Mouse (Mus musculus) intestine, embryonic 16.5 days (tissue): ENCODE results near the gene Pax3. TPM values are rescaled to one million over a fixed set of nuclear protein-coding genes. Genes with fewer than 3 reads are reported as not detected.

Source experiments
- ATAC-seq: fragments of 200-750 bp; cut with Nextera tagmentation; 2 replicates; pipeline ENCODE4 v1.8.0; 2017; ENCODE audit warnings: moderate TSS enrichment, moderate library complexity
- H3K27ac ChIP-seq: fragments of 300-500 bp; sonication (generic); 2 replicates; pipeline ENCODE4 v1.5.1; 2014; ENCODE audit warnings: mild to moderate bottlenecking, low read length
- H3K27me3 ChIP-seq: fragments of 300-500 bp; sonication (generic); replicated peaks from 2 replicates; pipeline ENCODE4 v1.6.1; 2014; ENCODE audit warnings: low read length, control low read depth, mixed read lengths; ENCODE audit not compliant: control insufficient read depth, insufficient read depth
- H3K36me3 ChIP-seq: fragments of 300-500 bp; sonication (generic); 2 replicates; pipeline ENCODE4 v1.6.1; 2014; ENCODE audit warnings: low read length, control low read depth; ENCODE audit not compliant: control insufficient read depth, insufficient read depth
- H3K4me1 ChIP-seq: fragments of 300-500 bp; sonication (generic); 2 replicates; pipeline ENCODE4 v1.6.1; 2014; ENCODE audit warnings: low read length, control low read depth, mixed read lengths; ENCODE audit not compliant: control insufficient read depth, insufficient read depth
- H3K4me2 ChIP-seq: fragments of 300-500 bp; sonication (generic); 2 replicates; pipeline ENCODE4 v1.6.1; 2014; ENCODE audit warnings: low read depth, low read length, control low read depth
- H3K4me3 ChIP-seq: fragments of 300-500 bp; sonication (generic); 2 replicates; pipeline ENCODE4 v1.5.1; 2014; ENCODE audit warnings: mild to moderate bottlenecking, low read length
- H3K9ac ChIP-seq: fragments of 300-500 bp; sonication (generic); 2 replicates; pipeline ENCODE4 v1.6.1; 2014; ENCODE audit warnings: low read depth, low read length
- H3K9me3 ChIP-seq: fragments of 300-500 bp; sonication (generic); 2 replicates; pipeline ENCODE4 v1.6.1; 2016; ENCODE audit warnings: low read length, control low read depth; ENCODE audit not compliant: control insufficient read depth
- WGBS: fragments of 180-500 bp; shearing (Covaris S2); extraction: QIAGEN DNeasy Blood & Tissue Kit; methylation state at CpG from one replicate; pipeline ENCODE4 v1.1.7; 2014; 5-methylcytosine and 5-hydroxymethylcytosine counted together
- polyA plus RNA-seq: library from polyadenylated mRNA; unstranded; fragments of >200 nt; fragmentation: Nextera tagmentation; extraction: Ambion mirVana; gene quantifications from 2 replicates; pipeline ENCODE4 v1.2.1, GENCODE M21; 2015

Pax3 gene
- polyA plus RNA-seq, 1 experiment from 2014 or later = not detected

GRCm38 (mm10) chr1:78187122-78187787, 9.7 kb downstream of the Pax3 start:
- ATAC-seq = no peak
- H3K27me3 ChIP-seq = peaks cover 73% of the 10 kb centered on the region
- WGBS = 4% methylated on average over 8 of the region's 8 CpGs

GRCm38 (mm10) chr1:78182954-78183353, 14.0 kb downstream of the Pax3 start:
- ATAC-seq = no peak
- WGBS = 49% methylated on average over 5 of the region's 5 CpGs
- peaks cover 45% of the 10 kb centered on the region for H3K27me3 ChIP-seq

More at GRCm38 (mm10) chr1:78187122-78187787, 9.7 kb downstream of the Pax3 start:
- H3K27ac ChIP-seq = no peak overlapping the region
- peaks cover 5% of the 10 kb centered on the region for H3K4me1 ChIP-seq
- H3K36me3 ChIP-seq = no peaks in the 10 kb centered on the region
- no peak overlapping the region for H3K4me2 ChIP-seq
- no peaks in the 10 kb centered on the region for H3K9me3 ChIP-seq
- no peak overlapping the region for H3K4me3 ChIP-seq
- H3K9ac ChIP-seq = no peak overlapping the region

GRCm38 (mm10) chr1:78181882-78182281, 15.1 kb downstream of the Pax3 start:
- H3K27me3 ChIP-seq = peaks cover 47% of the 10 kb centered on the region
- H3K9me3 ChIP-seq = no peaks in the 10 kb centered on the region
- peak overlapping the region; percentile 28; the same call in 1 of the 2 replicates for H3K4me3 ChIP-seq
- H3K4me2 ChIP-seq = 0 out of 2 replicates have a peak overlapping the region, but pooled peaks have one; percentile 12
- WGBS = 12% methylated on average over 9 of the region's 9 CpGs
- no peak overlapping the region for H3K9ac ChIP-seq
- no peaks in the 10 kb centered on the region for H3K36me3 ChIP-seq
- H3K27ac ChIP-seq = no peak overlapping the region
- no peaks in the 10 kb centered on the region for H3K4me1 ChIP-seq
- no peak for ATAC-seq

More at GRCm38 (mm10) chr1:78182954-78183353, 14.0 kb downstream of the Pax3 start:
- Histone ChIP-seq H3K9ac (no peak overlapping the region), H3K4me1 (no peaks in the 10 kb centered on the region), H3K36me3 (no peaks in the 10 kb centered on the region), H3K9me3 (no peaks in the 10 kb centered on the region), H3K27ac (no peak overlapping the region), H3K4me2 (no peak overlapping the region), H3K4me3 (no peak overlapping the region)

- WGBS = 48% methylated on average over 6 of the region's 6 CpGs
- no peak overlapping the region for H3K27ac ChIP-seq
- no peak overlapping the region for H3K4me2 ChIP-seq
- no peaks in the 10 kb centered on the region for H3K9me3 ChIP-seq
- ATAC-seq = no peak
- H3K27me3 ChIP-seq = peaks cover 41% of the 10 kb centered on the region
- H3K36me3 ChIP-seq = no peaks in the 10 kb centered on the region
- H3K9ac ChIP-seq = no peak overlapping the region
- no peak overlapping the region for H3K4me3 ChIP-seq
- H3K4me1 ChIP-seq = no peaks in the 10 kb centered on the region
Observed at GRCm38 (mm10) chr1:78172334-78172733, 24.6 kb downstream of the Pax3 start.

- 37% methylated on average over 1 of the region's 1 CpGs for WGBS
- H3K9ac ChIP-seq = no peak overlapping the region
- ATAC-seq = no peak
- H3K4me3 ChIP-seq = no peak overlapping the region
- H3K36me3 ChIP-seq = no peaks in the 10 kb centered on the region
- no peak overlapping the region for H3K27ac ChIP-seq
- no peaks in the 10 kb centered on the region for H3K9me3 ChIP-seq
- no peak overlapping the region for H3K4me2 ChIP-seq
- no peaks in the 10 kb centered on the region for H3K4me1 ChIP-seq
- peaks cover 35% of the 10 kb centered on the region for H3K27me3 ChIP-seq
Observed at GRCm38 (mm10) chr1:78171671-78172070, 25.3 kb downstream of the Pax3 start.

GRCm38 (mm10) chr1:78170771-78171170, 26.2 kb downstream of the Pax3 start:
- ATAC-seq = no peak
- H3K9ac ChIP-seq = no peak overlapping the region
- no peaks in the 10 kb centered on the region for H3K36me3 ChIP-seq
- peaks cover 32% of the 10 kb centered on the region for H3K27me3 ChIP-seq
- WGBS = 46% methylated on average over 9 of the region's 9 CpGs
- no peak overlapping the region for H3K4me2 ChIP-seq
- H3K9me3 ChIP-seq = no peaks in the 10 kb centered on the region
- H3K27ac ChIP-seq = no peak overlapping the region
- H3K4me1 ChIP-seq = no peaks in the 10 kb centered on the region
- H3K4me3 ChIP-seq = no peak overlapping the region

- WGBS = 63% methylated on average over 3 of the region's 3 CpGs
- H3K9me3 ChIP-seq = no peaks in the 10 kb centered on the region
- H3K4me2 ChIP-seq = no peak overlapping the region
- ATAC-seq = no peak
- no peak overlapping the region for H3K27ac ChIP-seq
- no peaks in the 10 kb centered on the region for H3K4me1 ChIP-seq
- H3K27me3 ChIP-seq = peaks cover 33% of the 10 kb centered on the region
- no peaks in the 10 kb centered on the region for H3K36me3 ChIP-seq
- H3K9ac ChIP-seq = no peak overlapping the region
- no peak overlapping the region for H3K4me3 ChIP-seq
Observed at GRCm38 (mm10) chr1:78168796-78169195, 28.1 kb downstream of the Pax3 start.

- Histone ChIP-seq H3K4me2 (no peak overlapping the region), H3K27me3 (peaks cover 31% of the 10 kb centered on the region), H3K36me3 (no peaks in the 10 kb centered on the region), H3K27ac (no peak overlapping the region), H3K9ac (no peak overlapping the region), H3K4me3 (no peak overlapping the region), H3K4me1 (no peaks in the 10 kb centered on the region), H3K9me3 (no peaks in the 10 kb centered on the region)
- ATAC-seq = no peak
- WGBS = 46% methylated on average over 18 of the region's 18 CpGs
Observed at GRCm38 (mm10) chr1:78167577-78168286, 29.2 kb downstream of the Pax3 start.

- 79% methylated on average over 5 of the region's 5 CpGs for WGBS
- Histone ChIP-seq H3K27me3 (peaks cover 14% of the 10 kb centered on the region), H3K9ac (no peak overlapping the region), H3K4me1 (no peaks in the 10 kb centered on the region), H3K9me3 (no peaks in the 10 kb centered on the region), H3K4me2 (no peak overlapping the region), H3K36me3 (no peaks in the 10 kb centered on the region), H3K27ac (no peak overlapping the region), H3K4me3 (no peak overlapping the region)
- no peak for ATAC-seq
Observed at GRCm38 (mm10) chr1:78161745-78162144, 35.2 kb downstream of the Pax3 start.
